Mouse (Mus musculus): ENCODE measurements at regions not wholly inside any gene's neighbourhood (a gene's known extent, or its start where the extent isn't known, plus 50 kb on each side); places are given as distances from the start of the nearest gene placed in this dataset.

DNA sequence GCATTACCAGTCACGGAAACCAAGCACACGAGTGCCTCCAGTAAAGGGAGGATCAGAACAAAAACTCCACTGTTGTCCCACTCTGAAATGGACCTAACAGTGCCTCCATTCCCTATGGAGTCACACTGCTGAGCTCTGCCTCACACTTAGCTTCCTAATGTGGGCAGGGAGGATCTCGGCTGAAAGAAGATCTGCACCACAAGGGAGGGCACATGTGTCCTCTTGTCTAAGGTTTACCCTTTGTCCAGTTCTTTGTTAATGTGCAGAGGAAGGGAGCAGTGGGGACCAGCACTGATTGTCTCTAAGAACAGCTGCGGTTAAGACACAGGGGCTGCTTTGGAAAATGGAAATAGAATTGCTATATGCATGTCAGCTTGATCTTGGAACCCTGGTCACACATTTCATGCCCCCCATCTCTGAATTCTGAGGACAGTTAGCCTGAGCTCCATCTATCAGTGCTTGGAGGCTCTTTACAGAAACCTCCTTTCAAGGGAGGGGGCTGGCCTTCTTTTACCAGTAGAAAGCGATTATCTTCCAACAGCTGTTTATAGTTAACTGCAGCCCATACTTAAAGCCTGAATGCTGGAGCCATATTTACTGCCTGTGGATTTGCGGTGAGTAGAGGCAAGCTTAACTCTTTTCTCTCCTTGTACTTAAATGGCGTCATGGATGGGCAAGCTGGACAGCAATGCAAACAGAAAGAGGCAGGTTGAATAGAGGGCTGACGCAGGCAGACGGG, 485.5 kb upstream of the Cdh11 start:
- no peak for DNase-seq (ENCODE audit: low spot score in 2 of 2)

DNA sequence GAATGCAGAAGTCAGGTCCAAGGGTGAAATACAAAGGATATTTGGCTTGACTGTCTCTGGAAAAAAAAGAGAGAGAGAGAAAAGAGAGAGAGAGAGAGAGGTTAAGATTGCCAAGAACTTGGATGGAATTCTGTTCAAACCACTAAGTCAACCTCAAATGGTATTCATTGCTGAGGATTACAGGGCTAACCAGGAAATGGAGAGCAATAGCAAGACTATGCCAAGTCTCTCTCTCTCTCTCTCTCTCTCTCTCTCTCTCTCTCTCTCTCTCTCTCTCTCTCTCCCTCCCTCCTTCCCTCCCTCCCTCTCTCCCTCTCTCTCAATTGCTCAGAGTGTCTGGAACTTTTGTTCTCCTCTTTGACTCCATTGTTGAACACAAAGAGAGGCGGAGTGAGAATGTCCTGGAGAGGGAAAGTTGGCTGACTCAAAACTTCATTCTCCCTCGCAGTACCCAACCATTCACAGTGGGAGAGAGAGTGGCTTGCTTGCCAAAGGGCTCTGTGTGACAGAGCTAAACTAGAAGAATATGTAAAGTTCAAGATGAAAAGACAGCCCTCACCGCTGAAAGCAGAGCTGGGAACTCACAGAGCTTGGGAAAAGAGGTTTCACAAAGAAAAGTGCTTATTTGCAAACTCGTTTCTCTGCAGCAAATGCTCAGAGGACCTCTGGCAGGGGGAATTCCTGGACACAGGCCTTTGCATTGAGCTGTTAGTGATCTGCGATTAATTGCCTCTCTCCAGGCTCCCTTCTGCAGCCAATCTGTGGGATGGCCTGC, 487.1 kb upstream of the Cdh11 start:
- peak; percentile 53 to 73 for DNase-seq (ENCODE audit: low spot score in 2 of 2)

DNA sequence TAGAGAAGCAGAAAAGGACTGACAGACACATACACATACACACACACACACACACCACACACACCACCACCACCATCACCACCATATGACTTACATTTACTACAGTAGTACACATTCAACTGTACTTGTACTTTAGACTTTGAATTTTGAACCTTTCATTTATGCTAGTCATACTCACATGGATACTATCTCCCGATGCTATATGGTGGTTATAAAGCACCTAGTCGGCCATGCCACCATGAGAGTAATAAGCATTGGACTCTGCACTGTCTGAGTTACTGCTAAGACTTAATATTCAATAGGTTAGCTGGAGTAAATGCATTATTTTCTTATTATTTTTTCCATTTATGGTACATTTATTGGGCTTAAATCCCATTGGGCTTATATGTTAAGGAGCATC, 488.0 kb upstream of the Cdh11 start:
- DNase-seq (ENCODE audit: low spot score in 2 of 2): no peak

DNA sequence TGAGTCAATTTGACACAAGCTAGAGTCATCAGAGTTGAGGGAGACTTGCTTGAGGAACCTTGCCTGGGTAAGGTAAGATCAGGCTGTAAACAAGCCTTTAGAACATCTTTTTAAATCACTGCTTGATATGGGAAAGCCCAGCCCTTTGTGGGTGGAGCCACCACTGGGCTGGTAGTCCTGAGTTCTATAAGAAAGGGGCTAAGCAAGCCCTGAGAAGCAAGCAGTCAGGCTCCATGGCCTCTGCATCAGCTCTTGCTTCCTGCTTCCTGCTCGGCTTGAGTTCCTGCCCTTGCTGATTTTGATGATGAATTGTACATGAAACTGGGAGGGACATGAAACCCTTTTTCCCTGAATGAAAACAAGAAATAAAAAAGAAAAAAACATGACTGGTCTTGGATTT, 496.4 kb upstream of the Cdh11 start:
- DNase-seq (ENCODE audit: low spot score in 2 of 2): no peak

DNA sequence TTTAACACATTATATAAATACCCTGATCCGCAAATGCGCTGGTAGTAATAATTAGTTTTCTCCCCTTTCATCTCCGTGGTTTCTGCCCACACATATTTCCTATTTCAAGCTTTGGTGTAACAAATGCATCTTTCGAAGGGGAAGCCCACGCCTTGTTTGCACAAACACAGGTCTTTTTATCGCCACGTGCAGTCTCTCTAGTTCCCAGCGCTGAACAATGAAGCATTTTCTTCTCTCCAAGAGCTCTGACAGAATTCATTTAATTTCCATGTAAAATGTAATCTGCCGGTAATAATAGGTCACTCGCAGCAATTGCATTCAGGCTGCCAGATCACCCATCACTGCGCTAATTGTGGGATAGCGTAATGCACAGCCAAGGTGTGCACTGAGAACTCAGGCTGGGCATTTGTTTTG, 503.1 kb upstream of the Cdh11 start:
- peak; percentile 28 to 44 for DNase-seq (ENCODE audit: low spot score in 2 of 2)

DNA sequence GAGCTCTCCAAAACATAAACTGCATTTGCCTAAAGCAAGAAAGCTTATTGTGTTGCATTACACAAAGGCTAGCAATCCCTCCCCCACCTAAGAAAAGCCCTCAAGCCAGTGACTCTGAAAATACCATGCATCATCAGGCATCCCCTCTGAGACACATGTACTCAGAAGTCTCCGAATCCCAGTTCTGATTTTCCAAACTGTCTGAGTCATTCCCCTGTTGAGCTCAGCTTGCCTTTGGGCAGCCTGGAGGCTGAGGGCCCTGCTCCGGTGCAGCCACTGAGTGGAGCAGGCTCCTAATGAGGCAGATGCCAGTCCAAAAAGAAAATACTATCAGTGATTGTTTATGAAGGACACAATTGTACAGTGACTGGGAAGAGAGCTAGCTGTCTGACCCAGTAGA, 507.5 kb upstream of the Cdh11 start:
- DNase-seq (ENCODE audit: low spot score in 2 of 2): no peak

DNA sequence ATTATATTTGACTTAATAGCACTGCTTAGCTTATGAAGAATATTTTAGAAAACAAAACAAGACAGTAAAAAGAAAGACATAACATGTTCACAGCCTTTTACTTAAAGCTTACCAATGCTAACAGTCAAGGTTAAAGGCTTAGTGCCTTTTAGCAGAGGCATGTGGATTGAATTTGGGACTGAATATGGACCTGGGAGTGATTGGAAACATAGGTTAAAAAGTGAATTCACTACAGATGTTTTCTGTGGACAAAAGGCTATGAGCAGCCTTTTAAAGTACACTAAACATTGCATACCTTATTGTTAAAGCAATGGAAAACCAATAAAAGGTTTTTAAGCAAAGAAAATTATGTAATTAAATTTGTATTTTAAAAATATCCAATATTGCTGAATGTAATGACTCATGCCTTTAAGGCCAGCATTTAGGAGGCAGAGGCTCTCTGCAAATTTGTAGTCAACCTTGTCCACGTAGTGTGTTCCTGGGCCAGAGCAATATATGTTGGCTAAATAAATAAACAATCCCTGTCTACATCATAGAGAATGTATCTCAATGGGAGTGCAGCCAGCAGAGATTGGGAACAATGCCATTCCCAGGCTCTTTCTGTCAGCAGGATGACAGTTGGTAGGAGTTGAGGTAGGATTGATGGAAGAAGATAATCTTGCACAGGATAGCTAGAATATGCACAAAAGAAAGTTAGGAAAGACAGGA, 521.2 kb upstream of the Cdh11 start:
- DNase-seq (ENCODE audit: low spot score in 2 of 2): peak; percentile 21 to 31

DNA sequence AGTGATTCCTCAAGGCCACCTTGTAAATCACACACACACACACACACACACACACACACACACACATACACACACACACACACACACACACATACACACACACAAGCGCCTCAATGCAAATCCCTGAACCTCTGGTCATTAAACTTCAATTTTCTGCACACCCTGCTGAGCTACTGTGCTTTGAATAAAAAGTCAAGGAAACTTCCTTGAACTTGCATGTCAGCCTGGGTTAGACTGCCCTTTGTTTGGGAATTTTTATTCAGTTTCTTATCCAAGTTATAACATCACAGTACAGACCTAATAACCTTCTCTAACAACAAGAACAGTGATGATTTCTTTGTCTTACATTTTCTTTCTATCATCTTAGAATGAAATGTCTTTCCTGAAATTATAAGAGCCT, 528.1 kb upstream of the Cdh11 start:
- no peak for DNase-seq (ENCODE audit: low spot score in 2 of 2)

DNA sequence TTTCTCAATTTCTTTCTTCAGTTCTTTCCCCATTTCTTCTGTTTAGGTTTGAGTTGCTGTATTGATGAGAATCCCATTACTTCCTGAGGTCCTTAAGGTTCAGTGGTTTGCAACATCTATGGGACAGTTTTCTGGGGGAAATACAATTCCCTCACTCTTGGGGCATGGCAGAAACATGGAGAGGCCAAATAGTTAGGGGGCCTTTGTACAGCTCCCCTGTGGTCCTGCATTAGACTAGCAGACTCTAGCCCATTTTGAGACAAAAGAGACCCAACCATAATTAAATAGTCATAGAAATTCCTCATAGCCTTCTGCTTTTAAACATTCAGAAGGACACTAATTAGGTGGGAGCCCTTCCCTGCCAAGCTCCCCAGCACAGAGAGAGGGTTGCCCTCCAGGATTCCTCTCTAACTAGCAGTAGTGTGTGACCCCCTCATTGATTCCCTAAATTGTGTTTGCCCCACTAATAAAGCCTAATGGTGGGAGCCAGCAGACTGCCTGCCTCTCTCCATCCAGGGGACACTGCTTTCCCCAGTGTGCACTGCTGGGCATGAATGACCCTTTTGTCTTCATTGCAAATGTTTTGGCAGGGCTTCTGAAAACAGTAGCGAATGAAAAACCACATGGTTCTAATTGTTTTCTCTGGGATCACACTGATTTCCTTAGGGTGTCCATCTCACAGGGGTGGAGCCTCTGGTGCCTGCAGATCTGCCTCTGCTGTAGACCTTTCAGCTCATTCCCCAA, 529.0 kb upstream of the Cdh11 start:
- DNase-seq (ENCODE audit: low spot score in 2 of 2): peak; percentile 47 to 58

DNA sequence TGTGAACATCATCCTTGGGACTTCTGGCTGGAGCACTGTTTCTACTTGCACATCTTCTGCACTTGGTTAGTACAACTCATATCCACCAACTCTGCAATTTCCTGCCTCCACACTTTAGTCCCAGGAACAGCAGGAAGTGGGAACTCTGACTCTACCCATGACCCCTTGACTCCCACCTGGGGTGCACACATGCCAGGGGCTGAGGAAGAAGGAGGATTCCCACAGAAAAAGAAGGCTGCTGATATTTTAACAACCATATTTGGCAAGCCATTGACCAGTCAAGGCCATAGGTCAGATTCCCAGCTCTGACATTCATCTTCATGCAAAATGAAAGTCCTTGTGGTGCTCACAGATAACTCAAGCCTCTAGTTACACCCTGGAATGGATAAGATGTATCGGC, 530.3 kb upstream of the Cdh11 start:
- no peak for DNase-seq (ENCODE audit: low spot score in 2 of 2)

DNA sequence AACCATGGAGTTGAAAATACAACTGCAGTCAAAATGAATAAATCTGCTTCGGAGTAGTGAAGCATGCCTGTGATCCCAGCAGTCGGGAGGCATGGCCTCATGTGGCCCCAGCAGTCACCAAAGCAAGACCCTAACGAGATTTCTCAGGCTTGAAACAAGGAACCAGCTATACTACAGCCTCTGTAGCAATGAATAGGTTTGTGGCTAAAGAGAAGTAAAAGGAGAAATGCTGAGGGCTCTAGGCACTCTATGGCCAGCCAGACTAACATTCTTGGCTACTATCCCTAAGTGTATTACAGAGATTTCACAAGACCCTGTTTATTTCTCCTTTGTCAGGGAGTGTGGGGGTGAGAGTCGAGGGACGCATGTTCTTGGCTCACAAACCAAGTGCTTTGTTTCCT, 531.2 kb upstream of the Cdh11 start:
- no peak for DNase-seq (ENCODE audit: low spot score in 2 of 2)

DNA sequence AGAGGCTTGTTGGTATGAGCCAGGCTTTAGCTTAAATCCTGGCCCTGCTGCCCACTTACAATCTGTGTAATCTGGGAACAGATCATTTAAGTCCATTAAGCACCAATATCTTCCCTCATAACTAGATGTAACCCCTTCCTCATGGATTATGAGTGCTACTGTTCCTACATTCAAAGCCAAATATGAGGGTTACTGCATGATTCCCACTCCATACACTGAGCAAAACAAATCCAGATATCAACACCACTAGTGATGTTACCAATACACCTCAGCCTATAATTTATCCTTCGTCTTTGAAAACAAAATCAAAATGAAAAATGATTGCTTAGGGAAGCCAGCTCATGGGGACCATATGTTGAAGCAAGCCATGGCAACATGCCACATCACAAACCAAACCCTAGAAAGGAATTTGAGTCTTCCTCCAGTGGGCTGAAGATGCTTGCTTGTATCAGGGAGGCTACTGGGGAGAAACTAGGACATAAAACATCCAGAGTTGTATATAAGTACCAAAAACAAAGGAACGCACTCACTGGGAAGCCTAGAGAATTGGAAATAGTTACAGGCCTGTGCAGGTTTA, 531.8 kb upstream of the Cdh11 start:
- DNase-seq (ENCODE audit: low spot score in 2 of 2): no peak

DNA sequence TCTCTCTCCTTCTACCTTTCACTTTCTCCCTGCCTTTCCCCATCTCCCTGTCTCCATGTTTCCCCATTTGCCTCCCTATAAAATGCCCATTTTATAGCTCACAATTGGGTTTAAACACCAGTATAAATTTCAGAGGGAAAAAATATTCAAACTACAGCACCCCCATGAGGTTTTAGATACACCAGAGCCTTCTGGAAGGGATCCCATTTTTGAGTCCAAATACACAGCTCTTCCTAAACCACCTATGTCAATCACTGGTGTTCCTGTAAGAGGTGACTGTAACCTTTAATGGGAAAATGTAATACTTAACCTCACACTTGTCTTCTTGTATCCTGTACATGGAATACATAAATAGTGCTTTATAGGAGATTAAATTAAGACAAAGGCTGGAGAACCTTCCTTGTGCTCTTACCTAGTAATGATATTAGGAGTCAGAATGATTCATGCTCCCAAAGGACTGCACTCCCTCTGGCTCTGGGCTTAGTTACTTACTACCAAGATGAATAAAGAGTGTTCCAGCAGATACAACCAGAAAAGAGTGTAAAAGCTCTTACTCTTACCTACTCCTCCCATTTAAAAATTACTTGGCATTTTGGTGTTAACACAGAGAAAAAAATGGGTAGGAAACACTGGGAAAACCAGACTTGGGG, 538.7 kb upstream of the Cdh11 start:
- DNase-seq (ENCODE audit: low spot score in 2 of 2): no peak

DNA sequence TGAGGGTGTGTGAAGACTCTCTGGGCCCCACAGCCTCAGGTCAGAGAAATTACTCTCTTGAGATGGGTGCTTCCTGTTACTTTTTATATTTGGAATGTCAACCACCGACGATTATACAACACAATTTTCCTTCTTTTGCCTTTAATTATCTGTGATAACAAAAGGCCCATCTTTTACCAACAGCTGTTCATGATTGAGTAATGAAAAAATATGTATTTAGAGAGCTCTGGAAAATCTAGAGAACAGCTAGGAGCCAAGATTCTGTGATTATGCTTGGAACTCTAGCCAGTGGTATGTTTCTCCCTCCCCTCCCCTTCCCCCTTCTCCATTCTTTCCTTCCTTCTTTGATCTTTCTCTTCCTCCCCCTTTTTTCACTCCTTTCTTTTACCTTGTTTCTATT, 546.0 kb upstream of the Cdh11 start:
- no peak for DNase-seq (ENCODE audit: low spot score in 2 of 2)

DNA sequence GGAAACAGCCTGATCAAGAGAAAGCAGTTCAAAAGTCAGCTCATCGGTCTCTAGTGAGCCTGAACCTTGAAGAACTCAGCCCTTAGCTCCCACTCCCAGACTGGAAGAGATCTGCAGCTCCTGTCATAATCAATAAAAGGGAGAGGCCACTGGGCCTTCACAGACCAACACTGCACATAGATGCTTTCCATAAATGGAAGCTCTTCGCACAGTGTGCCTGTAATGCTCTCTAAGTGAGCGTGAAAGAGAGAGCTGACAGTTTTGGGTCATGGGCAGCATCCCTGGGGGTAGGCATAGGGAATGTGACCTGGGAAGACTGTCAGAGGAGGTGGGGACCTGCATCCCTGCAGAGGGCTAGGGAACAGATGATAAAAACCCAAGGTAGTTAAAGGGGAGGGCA, 551.9 kb upstream of the Cdh11 start:
- DNase-seq (ENCODE audit: low spot score in 2 of 2): no peak

DNA sequence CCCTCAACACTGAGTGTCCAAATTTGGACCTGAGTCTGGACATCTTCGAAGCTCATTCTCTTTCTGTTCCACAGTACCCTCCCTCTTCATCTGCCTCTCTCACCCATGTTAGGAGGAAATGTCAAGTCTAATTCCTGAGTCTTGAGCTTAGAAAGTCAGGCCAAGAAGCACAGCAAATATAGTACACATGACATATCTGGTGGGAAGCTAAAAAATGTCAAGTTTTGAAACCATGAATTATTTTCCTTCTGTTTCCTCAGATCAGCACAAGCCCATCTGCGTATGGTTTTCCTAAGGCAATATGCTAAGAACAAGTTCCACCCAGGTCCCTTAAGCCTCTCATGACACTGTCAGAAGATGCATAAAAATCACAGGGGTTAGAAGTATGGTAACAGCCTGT, 553.6 kb upstream of the Cdh11 start:
- DNase-seq (ENCODE audit: low spot score in 2 of 2): peak in 1 of 2 experiments; percentile 32

DNA sequence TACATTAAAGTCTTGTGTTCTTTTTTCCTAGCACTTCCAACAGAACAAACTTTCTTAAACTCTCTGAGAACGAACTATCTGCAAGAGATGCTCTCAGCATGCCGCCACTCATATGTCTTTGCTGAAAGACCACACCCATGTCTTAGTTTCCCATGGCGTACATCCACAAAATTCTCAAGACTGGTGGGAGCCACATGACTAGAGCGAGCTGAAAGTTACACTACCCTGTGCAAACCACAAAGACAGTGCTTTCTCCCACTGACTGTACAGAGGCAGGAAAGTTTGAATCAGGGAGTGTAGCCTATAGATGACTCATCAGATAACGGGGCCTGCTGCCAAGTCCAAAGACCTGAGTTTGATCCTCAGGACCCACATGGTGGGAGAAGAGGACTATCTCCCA, 554.5 kb upstream of the Cdh11 start:
- DNase-seq (ENCODE audit: low spot score in 2 of 2): no peak

DNA sequence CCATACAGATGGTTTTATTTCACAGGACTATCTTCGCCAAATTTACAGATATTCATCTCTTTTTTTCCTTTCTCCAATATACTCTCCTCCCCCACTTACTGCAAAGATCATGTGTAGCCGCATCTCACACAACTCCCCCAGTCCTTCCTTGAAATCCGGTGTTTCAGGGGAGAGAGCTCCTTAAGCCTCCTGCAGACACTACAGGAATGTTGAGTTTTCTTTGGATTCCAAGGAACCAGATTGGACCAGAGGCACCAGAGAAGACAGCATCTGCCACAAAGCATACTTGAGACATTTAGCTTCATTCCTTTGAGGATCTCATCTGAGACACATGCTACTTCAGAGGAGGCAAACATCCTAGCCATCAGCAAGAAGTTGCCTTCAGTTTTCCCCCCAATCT, 558.4 kb upstream of the Cdh11 start:
- peak; percentile 23 to 51 for DNase-seq (ENCODE audit: low spot score in 2 of 2)

DNA sequence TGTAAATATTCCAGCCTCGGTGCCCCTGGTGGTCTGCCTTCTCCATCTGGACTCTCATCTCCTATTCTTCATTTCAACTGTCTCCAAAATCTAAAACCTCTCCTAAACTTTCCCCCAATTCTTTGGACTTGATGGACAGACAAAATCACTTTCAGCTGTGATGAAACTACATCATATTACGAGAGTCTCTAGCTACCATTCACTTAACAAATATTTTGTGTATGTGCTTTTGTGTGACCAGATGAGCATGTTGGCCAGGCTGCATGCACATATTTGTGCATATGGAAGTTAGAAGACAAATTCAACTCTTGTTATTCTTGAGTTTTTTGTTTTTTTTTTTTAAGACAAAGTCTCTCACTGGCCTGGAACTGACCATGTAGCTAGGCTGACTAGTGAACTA, 559.4 kb upstream of the Cdh11 start:
- DNase-seq (ENCODE audit: low spot score in 2 of 2): no peak

DNA sequence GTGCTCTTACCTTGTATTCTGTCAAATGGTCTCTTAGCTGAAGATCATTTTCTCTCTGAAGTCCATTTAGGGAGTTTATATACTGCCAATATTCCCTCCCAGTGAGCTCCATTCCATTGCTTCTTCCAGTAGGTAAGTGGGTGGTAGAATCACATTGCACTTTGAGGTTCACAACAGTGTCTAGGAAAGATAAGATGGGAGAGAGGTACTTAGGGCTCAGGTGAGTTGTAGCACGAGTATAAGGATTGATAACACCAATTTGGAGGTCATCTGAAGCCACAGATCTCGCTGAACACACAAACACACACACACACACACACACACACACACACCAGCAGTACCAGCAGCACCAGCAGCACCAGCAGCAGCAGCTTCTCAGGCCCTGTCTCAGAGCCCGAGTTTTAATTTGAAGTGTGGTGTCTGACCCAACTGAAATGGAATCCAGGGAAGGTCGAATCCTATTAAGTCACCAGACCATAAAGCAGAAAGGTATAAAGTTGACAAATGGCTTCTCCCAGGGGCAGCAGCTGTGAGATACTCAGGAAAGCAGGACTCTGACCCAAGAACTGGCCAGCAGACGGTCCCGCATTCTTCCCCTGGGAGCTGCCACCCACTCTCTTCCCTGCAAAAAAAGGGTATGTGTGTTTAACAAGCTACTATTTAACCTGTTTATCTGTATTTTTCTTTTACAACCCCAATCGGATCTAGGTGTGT, 561.9 kb upstream of the Cdh11 start:
- no peak for DNase-seq (ENCODE audit: low spot score in 2 of 2)

DNA sequence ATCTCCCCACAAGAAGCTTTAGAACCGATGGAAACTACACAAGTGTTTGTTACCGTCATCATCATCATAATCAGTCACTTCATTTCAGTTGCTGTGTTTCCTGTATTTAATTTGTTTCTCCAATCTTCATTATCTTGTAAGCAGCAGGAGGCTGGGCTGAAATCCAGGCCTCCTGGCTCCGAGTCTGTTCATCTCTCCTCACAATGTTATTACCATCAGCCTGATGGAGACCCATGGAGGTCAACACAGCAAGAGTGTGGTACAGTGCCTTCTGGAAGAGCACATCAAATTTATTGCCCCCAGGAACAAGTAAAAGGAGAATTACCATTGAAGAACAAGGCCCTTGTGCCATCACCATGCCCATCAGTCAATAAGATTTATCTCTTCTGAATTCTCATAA, 576.3 kb upstream of the Cdh11 start:
- DNase-seq (ENCODE audit: low spot score in 2 of 2): no peak

All from right cerebral cortex, postnatal 10 days (tissue).